Mouse (Mus musculus): ENCODE results near the gene Cyp4a12b. TPM values are rescaled to one million over a fixed set of nuclear protein-coding genes. Genes with fewer than 3 reads are reported as not detected.
"Not testable (repeated sequence)": the region's sequence is repeated elsewhere in the genome, so short reads cannot be mapped to it uniquely, and the experiment has no call there.

The Cyp4a12b gene
- polyA plus RNA-seq (2016; fragmentation: Nextera tagmentation; extraction: Ambion mirVana): not detected in 2 replicates

- not testable (repeated sequence) for H3K4me2 ChIP-seq (replicated peaks); H3K4me1 ChIP-seq; H3K4me3 ChIP-seq; H3K9me3 ChIP-seq; H3K27me3 ChIP-seq; H3K27ac ChIP-seq; H3K36me3 ChIP-seq; ATAC-seq (ENCODE audit: insufficient number of reproducible peaks, insufficient read depth, low FRiP score, low TSS enrichment); H3K9ac ChIP-seq
Measured at GRCm38 (mm10) chr4:115411324-115411723, at the start of gene Cyp4a12b. Cyp4a12b (plus strand) TSS chr4:115411624.

DNA sequence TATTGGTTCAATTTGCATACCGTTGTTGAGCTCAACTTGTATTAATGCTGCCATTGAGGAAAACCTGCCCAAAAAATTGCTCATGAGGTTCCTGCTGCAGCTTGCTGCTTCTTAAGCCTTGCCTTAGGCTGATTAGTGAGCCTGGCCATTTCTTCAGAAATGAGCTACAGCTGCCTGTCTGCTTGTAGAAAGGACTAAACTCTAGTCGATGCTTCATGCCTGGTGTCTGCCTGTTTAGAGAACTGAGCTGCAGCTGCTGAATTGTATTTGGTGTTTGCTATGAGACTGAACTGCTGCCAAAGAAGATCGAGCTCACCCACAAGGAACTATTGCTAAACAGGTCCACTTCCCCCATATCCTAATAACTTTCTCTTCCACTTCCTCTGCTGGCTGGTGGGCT lies 45.8 kb upstream of the Cyp4a12b start:
- 87% methylated on average over 3 of the region's 3 CpGs for WGBS
- H3K4me2 ChIP-seq (replicated peaks); H3K4me1 ChIP-seq; H3K9me3 ChIP-seq; H3K27me3 ChIP-seq; H3K4me3 ChIP-seq; H3K36me3 ChIP-seq; H3K9ac ChIP-seq; ATAC-seq (ENCODE audit: insufficient number of reproducible peaks, insufficient read depth, low FRiP score, low TSS enrichment); H3K27ac ChIP-seq: not testable (repeated sequence)

- H3K4me1 ChIP-seq; H3K4me2 ChIP-seq (replicated peaks); ATAC-seq (ENCODE audit: insufficient number of reproducible peaks, insufficient read depth, low FRiP score, low TSS enrichment): not testable (repeated sequence)
Measured at GRCm38 (mm10) chr4:115368067-115368466, 43.4 kb upstream of the Cyp4a12b start.

GRCm38 (mm10) chr4:115396256-115396655 lies 15.2 kb upstream of the Cyp4a12b start:
- not testable (repeated sequence) for ATAC-seq (ENCODE audit: insufficient number of reproducible peaks, insufficient read depth, low FRiP score, low TSS enrichment); H3K27me3 ChIP-seq; H3K9ac ChIP-seq; H3K36me3 ChIP-seq; H3K4me1 ChIP-seq; H3K4me2 ChIP-seq (replicated peaks); H3K4me3 ChIP-seq; H3K27ac ChIP-seq; H3K9me3 ChIP-seq
- WGBS: 78% methylated on average over 2 of the region's 2 CpGs

More at GRCm38 (mm10) chr4:115368067-115368466, 43.4 kb upstream of the Cyp4a12b start:
- not testable (repeated sequence) for H3K4me3 ChIP-seq, H3K36me3 ChIP-seq, H3K27me3 ChIP-seq, H3K9ac ChIP-seq, H3K9me3 ChIP-seq, H3K27ac ChIP-seq

DNA sequence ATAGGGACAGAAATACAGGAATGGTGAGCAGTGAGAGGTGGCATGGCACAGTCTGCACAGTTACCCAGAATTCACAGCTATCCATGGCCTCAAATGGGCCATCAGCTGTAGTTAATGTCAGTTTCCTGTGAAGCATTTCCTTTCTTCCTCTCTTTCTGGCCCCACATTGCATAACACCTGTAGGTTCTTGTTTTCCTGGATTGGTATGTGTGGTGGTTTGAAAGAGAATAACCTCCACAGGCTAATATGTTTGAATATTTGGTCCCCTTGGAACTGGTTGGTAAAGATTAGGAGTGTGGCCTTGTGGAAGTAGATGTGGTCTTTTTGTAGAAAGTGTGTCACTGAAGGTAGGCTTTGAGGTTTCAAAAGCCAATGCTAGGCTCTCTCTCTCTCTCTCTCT lies 14.5 kb upstream of the Cyp4a12b start:
- not testable (repeated sequence) for H3K9me3 ChIP-seq; H3K4me1 ChIP-seq; H3K36me3 ChIP-seq; H3K27ac ChIP-seq; H3K4me3 ChIP-seq; ATAC-seq (ENCODE audit: insufficient number of reproducible peaks, insufficient read depth, low FRiP score, low TSS enrichment); H3K4me2 ChIP-seq (replicated peaks); H3K9ac ChIP-seq; H3K27me3 ChIP-seq

DNA sequence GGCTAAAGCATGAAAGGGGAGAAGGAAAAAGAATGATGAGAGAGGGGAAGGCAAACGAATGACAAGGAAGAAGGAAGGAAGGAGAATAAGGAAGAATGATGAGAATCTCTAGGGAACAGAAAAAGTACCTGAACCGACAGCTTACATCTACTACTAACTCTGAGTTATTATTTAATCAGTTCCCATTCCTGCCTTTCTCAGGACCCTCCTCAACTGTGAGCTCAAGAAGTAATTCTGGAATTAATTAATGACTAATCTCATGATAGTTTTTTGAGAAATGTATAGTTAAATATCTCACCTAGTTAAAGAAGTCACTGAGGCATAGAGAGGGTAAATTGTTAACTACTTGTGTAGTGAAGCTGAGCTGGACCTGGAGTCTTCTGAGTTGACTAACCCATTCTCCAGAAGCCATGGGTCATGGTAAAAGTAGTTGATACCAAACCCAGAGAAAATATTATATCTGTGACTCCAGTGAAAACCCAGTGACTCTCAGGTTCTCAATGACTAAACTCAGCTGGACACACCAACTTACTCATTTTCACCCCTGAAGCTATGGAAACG lies 39.2 kb downstream of the Cyp4a12b start:
- no peak overlapping the region for H3K4me3 ChIP-seq
- no peak for ATAC-seq (ENCODE audit: insufficient number of reproducible peaks, insufficient read depth, low FRiP score, low TSS enrichment)
- H3K27ac ChIP-seq: no peak overlapping the region
- no peaks in the 10 kb centered on the region for H3K27me3 ChIP-seq
- H3K36me3 ChIP-seq: no peaks in the 10 kb centered on the region
- H3K9ac ChIP-seq: no peak overlapping the region
- no peaks in the 10 kb centered on the region for H3K4me1 ChIP-seq
- no peaks in the 10 kb centered on the region for H3K9me3 ChIP-seq
- 71% methylated on average over 3 of the region's 3 CpGs for WGBS
- H3K4me2 ChIP-seq (replicated peaks): no peak overlapping the region

GRCm38 (mm10) chr4:115452304-115452703 lies 40.9 kb downstream of the Cyp4a12b start, which contains the start of gene Cyp4a30b:
Cyp4a30b (plus strand) TSS chr4:115452604.
- Histone ChIP-seq H3K27ac (no peak within 1 kb of the TSS), H3K4me2 (replicated peaks) (no peak within 1 kb of the TSS), H3K4me1 (no peaks in the 10 kb centered on the region), H3K4me3 (no peak within 1 kb of the TSS), H3K36me3 (no peaks in the 10 kb centered on the region), H3K27me3 (no peaks in the 10 kb centered on the region), H3K9ac (no peak within 1 kb of the TSS), H3K9me3 (no peaks in the 10 kb centered on the region)
- no peak for ATAC-seq (ENCODE audit: insufficient number of reproducible peaks, insufficient read depth, low FRiP score, low TSS enrichment)
- WGBS: 73% methylated on average over 3 of the region's 3 CpGs

DNA sequence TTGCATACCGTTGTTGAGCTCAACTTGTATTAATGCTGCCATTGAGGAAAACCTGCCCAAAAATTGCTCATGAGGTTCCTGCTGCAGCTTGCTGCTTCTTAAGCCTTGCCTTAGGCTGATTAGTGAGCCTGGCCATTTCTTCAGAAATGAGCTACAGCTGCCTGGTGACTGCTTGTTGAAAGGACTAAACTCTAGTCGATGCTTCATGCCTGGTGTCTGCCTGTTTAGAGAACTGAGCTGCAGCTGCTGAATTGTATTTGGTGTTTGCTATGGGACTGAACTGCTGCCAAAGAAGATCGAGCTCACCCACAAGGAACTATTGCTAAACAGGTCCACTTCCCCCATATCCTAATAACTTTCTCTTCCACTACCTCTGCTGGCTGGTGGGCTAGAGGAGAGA lies 62.2 kb downstream of the Cyp4a12b start:
- H3K9me3 ChIP-seq; H3K27me3 ChIP-seq; H3K4me3 ChIP-seq; H3K4me2 ChIP-seq (replicated peaks); H3K27ac ChIP-seq; ATAC-seq (ENCODE audit: insufficient number of reproducible peaks, insufficient read depth, low FRiP score, low TSS enrichment); H3K36me3 ChIP-seq; H3K9ac ChIP-seq; H3K4me1 ChIP-seq: not testable (repeated sequence)
- WGBS: 73% methylated on average over 3 of the region's 3 CpGs

- not testable (repeated sequence) for H3K27ac ChIP-seq; H3K27me3 ChIP-seq; H3K36me3 ChIP-seq; H3K4me3 ChIP-seq; H3K9ac ChIP-seq; H3K4me1 ChIP-seq; ATAC-seq (ENCODE audit: insufficient number of reproducible peaks, insufficient read depth, low FRiP score, low TSS enrichment); H3K9me3 ChIP-seq; H3K4me2 ChIP-seq (replicated peaks)
Measured at GRCm38 (mm10) chr4:115476051-115476450, 64.6 kb downstream of the Cyp4a12b start.

GRCm38 (mm10) chr4:115481006-115481652 lies 69.7 kb downstream of the Cyp4a12b start:
- H3K9ac ChIP-seq: no peak overlapping the region
- no peak overlapping the region for H3K27ac ChIP-seq
- WGBS: 74% methylated on average over 6 of the region's 6 CpGs
- H3K9me3 ChIP-seq: no peaks in the 10 kb centered on the region
- H3K4me2 ChIP-seq (replicated peaks): no peak overlapping the region
- no peaks in the 10 kb centered on the region for H3K4me1 ChIP-seq
- H3K4me3 ChIP-seq: no peak overlapping the region
- no peak for ATAC-seq (ENCODE audit: insufficient number of reproducible peaks, insufficient read depth, low FRiP score, low TSS enrichment)
- H3K27me3 ChIP-seq: no peaks in the 10 kb centered on the region
- no peaks in the 10 kb centered on the region for H3K36me3 ChIP-seq
